Mouse (Mus musculus): ENCODE results near the gene Cdyl. TPM values are rescaled to one million over a fixed set of nuclear protein-coding genes. Genes with fewer than 3 reads are reported as not detected.

The Cdyl gene
- polyA plus RNA-seq, 1 experiment from 2014 or later: 5.8 TPM

- peaks cover 28% of the 10 kb centered on the region for H3K4me1 ChIP-seq (ENCODE audit: insufficient read depth)
- peak overlapping the region; percentile 49 for H3K27ac ChIP-seq (ENCODE audit: low read depth)
- no peak for TF ChIP-seq CTCF (IDR thresholded peaks at IDR 0.05; ENCODE audit: low read depth)
- H3K36me3 ChIP-seq (replicated peaks; ENCODE audit: insufficient read depth, low read length): no peaks in the 10 kb centered on the region
- DNase-seq: peak; percentile 22
- WGBS (ENCODE audit: insufficient replicate concordance): 41% methylated on average over 6 of the region's 6 CpGs
- no peak overlapping the region; the same call in 1 of the 2 replicates for H3K4me3 ChIP-seq (ENCODE audit: low read depth, low read length)
- H3K27me3 ChIP-seq (ENCODE audit: insufficient read depth, low read length): no peaks in the 10 kb centered on the region
- no peaks in the 10 kb centered on the region for H3K9me3 ChIP-seq (ENCODE audit: low read length)
- peak overlapping the region; percentile 56 for H3K4me2 ChIP-seq (ENCODE audit: low read depth, low read length)
- ATAC-seq: peak; percentile 48; the same call in 1 of the 2 replicates
- H3K9ac ChIP-seq (replicated peaks): no peak overlapping the region
These were observed 123.9 kb downstream of the Cdyl start for GRCm38 (mm10) chr13:35783576-35783975.

GRCm38 (mm10) chr13:35784281-35784680 is 124.6 kb downstream of the Cdyl start:
- Histone ChIP-seq H3K4me1 (ENCODE audit: insufficient read depth) (peaks cover 28% of the 10 kb centered on the region), H3K27ac (ENCODE audit: low read depth) (no peak overlapping the region), H3K9me3 (ENCODE audit: low read length) (no peaks in the 10 kb centered on the region), H3K4me2 (ENCODE audit: low read depth, low read length) (no peak overlapping the region), H3K36me3 (replicated peaks; ENCODE audit: insufficient read depth, low read length) (no peaks in the 10 kb centered on the region), H3K9ac (replicated peaks) (no peak overlapping the region), H3K27me3 (ENCODE audit: insufficient read depth, low read length) (no peaks in the 10 kb centered on the region), H3K4me3 (ENCODE audit: low read depth, low read length) (no peak overlapping the region)
- no peak for TF ChIP-seq EP300 (IDR thresholded peaks at IDR 0.05; ENCODE audit: low read depth)
- WGBS (ENCODE audit: insufficient replicate concordance): 67% methylated on average over 4 of the region's 4 CpGs
- no peak for DNase-seq
- ATAC-seq: no peak

GRCm38 (mm10) chr13:35785330-35785939 is 125.8 kb downstream of the Cdyl start:
- Histone ChIP-seq H3K9ac (replicated peaks) (no peak overlapping the region), H3K9me3 (ENCODE audit: low read length) (no peaks in the 10 kb centered on the region), H3K4me1 (ENCODE audit: insufficient read depth) (peaks cover 33% of the 10 kb centered on the region), H3K27me3 (ENCODE audit: insufficient read depth, low read length) (no peaks in the 10 kb centered on the region), H3K27ac (ENCODE audit: low read depth) (no peak overlapping the region), H3K36me3 (replicated peaks; ENCODE audit: insufficient read depth, low read length) (no peaks in the 10 kb centered on the region), H3K4me2 (ENCODE audit: low read depth, low read length) (no peak overlapping the region), H3K4me3 (ENCODE audit: low read depth, low read length) (no peak overlapping the region)
- ATAC-seq (no peak), DNase-seq (no peak)
- 82% methylated on average over 5 of the region's 5 CpGs for WGBS (ENCODE audit: insufficient replicate concordance)
- TF ChIP-seq EP300 (IDR thresholded peaks at IDR 0.05; ENCODE audit: low read depth) (no peak), CTCF (IDR thresholded peaks at IDR 0.05; ENCODE audit: low read depth) (no peak)

- WGBS (ENCODE audit: insufficient replicate concordance): 80% methylated on average over 6 of the region's 6 CpGs
- H3K27me3 ChIP-seq (ENCODE audit: insufficient read depth, low read length): no peaks in the 10 kb centered on the region
- no peak overlapping the region for H3K27ac ChIP-seq (ENCODE audit: low read depth)
- ATAC-seq: no peak
- H3K9ac ChIP-seq (replicated peaks): no peak overlapping the region
- DNase-seq: no peak
- no peak overlapping the region for H3K4me3 ChIP-seq (ENCODE audit: low read depth, low read length)
- no peaks in the 10 kb centered on the region for H3K9me3 ChIP-seq (ENCODE audit: low read length)
- H3K36me3 ChIP-seq (replicated peaks; ENCODE audit: insufficient read depth, low read length): no peaks in the 10 kb centered on the region
- peaks cover 37% of the 10 kb centered on the region for H3K4me1 ChIP-seq (ENCODE audit: insufficient read depth)
- H3K4me2 ChIP-seq (ENCODE audit: low read depth, low read length): no peak overlapping the region
- TF ChIP-seq EP300 (IDR thresholded peaks at IDR 0.05; ENCODE audit: low read depth) (no peak), CTCF (IDR thresholded peaks at IDR 0.05; ENCODE audit: low read depth) (no peak)
These were observed 127.2 kb downstream of the Cdyl start for GRCm38 (mm10) chr13:35786726-35787399.

- Histone ChIP-seq H3K36me3 (replicated peaks; ENCODE audit: insufficient read depth, low read length) (no peaks in the 10 kb centered on the region), H3K4me1 (ENCODE audit: insufficient read depth) (peaks cover 37% of the 10 kb centered on the region), H3K4me3 (ENCODE audit: low read depth, low read length) (no peak overlapping the region), H3K4me2 (ENCODE audit: low read depth, low read length) (no peak overlapping the region), H3K27me3 (ENCODE audit: insufficient read depth, low read length) (no peaks in the 10 kb centered on the region), H3K9me3 (ENCODE audit: low read length) (no peaks in the 10 kb centered on the region), H3K9ac (replicated peaks) (no peak overlapping the region), H3K27ac (ENCODE audit: low read depth) (no peak overlapping the region)
- ATAC-seq (no peak), DNase-seq (no peak)
- WGBS (ENCODE audit: insufficient replicate concordance): 78% methylated on average over 4 of the region's 4 CpGs
- TF ChIP-seq EP300 (IDR thresholded peaks at IDR 0.05; ENCODE audit: low read depth) (no peak), CTCF (IDR thresholded peaks at IDR 0.05; ENCODE audit: low read depth) (no peak)
These were observed 129.9 kb downstream of the Cdyl start for GRCm38 (mm10) chr13:35789577-35789976.

GRCm38 (mm10) chr13:35790431-35790830 is 130.8 kb downstream of the Cdyl start:
- no peaks in the 10 kb centered on the region for H3K36me3 ChIP-seq (replicated peaks; ENCODE audit: insufficient read depth, low read length)
- H3K9ac ChIP-seq (replicated peaks): no peak overlapping the region
- no peaks in the 10 kb centered on the region for H3K9me3 ChIP-seq (ENCODE audit: low read length)
- DNase-seq (no peak), ATAC-seq (no peak)
- TF ChIP-seq EP300 (IDR thresholded peaks at IDR 0.05; ENCODE audit: low read depth) (no peak), CTCF (IDR thresholded peaks at IDR 0.05; ENCODE audit: low read depth) (no peak)
- H3K4me3 ChIP-seq (ENCODE audit: low read depth, low read length): no peak overlapping the region
- H3K27me3 ChIP-seq (ENCODE audit: insufficient read depth, low read length): no peaks in the 10 kb centered on the region
- no peak overlapping the region for H3K27ac ChIP-seq (ENCODE audit: low read depth)
- 64% methylated on average over 4 of the region's 4 CpGs for WGBS (ENCODE audit: insufficient replicate concordance)
- no peak overlapping the region for H3K4me2 ChIP-seq (ENCODE audit: low read depth, low read length)
- H3K4me1 ChIP-seq (ENCODE audit: insufficient read depth): peaks cover 44% of the 10 kb centered on the region
